Mouse (Mus musculus): ENCODE measurements around the gene Gm10234.

GRCm38 (mm10) chr6:95353886-95354285 lies 32.0 kb downstream of the Gm10234 start:
- no peak for TF ChIP-seq CTCF (IDR thresholded peaks at IDR 0.05; ENCODE audit: low read depth)
- TF ChIP-seq EP300 (IDR thresholded peaks at IDR 0.05; ENCODE audit: low read depth): no peak

Data from heart, postnatal 0 days (tissue).